Mouse (Mus musculus) neural tube, embryonic 13.5 days (tissue): ENCODE measurements around the gene Gm5460. TPM values are rescaled to one million over a fixed set of nuclear protein-coding genes. Genes with fewer than 3 reads are reported as not detected.
A peak's percentile ranks its signal among the peaks of the same experiment; 100 is the strongest.

Source experiments
- ATAC-seq: fragments of 200-750 bp; cut with Nextera tagmentation; 2 replicates; pipeline ENCODE4 v1.8.0; 2017; ENCODE audit warnings: low read depth, mild to moderate bottlenecking, moderate TSS enrichment, moderate library complexity
- H3K27ac ChIP-seq: fragments of 300-500 bp; sonication (generic); replicated peaks from 2 replicates; pipeline ENCODE4 v1.5.1; 2015; ENCODE audit warnings: moderate library complexity, mild to moderate bottlenecking, inconsistent platforms
- H3K27me3 ChIP-seq: fragments of 300-500 bp; sonication (generic); 2 replicates; pipeline ENCODE4 v1.6.1; 2015; ENCODE audit warnings: mild to moderate bottlenecking, inconsistent platforms
- H3K36me3 ChIP-seq: fragments of 300-500 bp; sonication (generic); 2 replicates; pipeline ENCODE4 v1.6.1; 2015; ENCODE audit warnings: mild to moderate bottlenecking, inconsistent platforms
- H3K4me1 ChIP-seq: fragments of 300-500 bp; sonication (generic); replicated peaks from 2 replicates; pipeline ENCODE4 v1.6.1; 2015; ENCODE audit warnings: inconsistent platforms
- H3K4me2 ChIP-seq: fragments of 300-500 bp; sonication (generic); 2 replicates; pipeline ENCODE4 v1.6.1; 2015; ENCODE audit warnings: inconsistent platforms, mild to moderate bottlenecking, moderate library complexity
- H3K4me3 ChIP-seq: fragments of 300-500 bp; sonication (generic); 2 replicates; pipeline ENCODE4 v1.5.1; 2015; ENCODE audit warnings: mild to moderate bottlenecking, inconsistent platforms
- H3K9ac ChIP-seq: fragments of 300-500 bp; sonication (generic); 2 replicates; pipeline ENCODE4 v1.6.1; 2015; ENCODE audit warnings: moderate library complexity, mild to moderate bottlenecking, inconsistent platforms
- H3K9me3 ChIP-seq: fragments of 300-500 bp; sonication (generic); 2 replicates; pipeline ENCODE4 v1.6.1; 2016; ENCODE audit warnings: inconsistent platforms
- WGBS: fragments of 180-500 bp; shearing (Covaris S2); methylation state at CpG from one replicate; pipeline ENCODE4 v1.1.7; 2015; 5-methylcytosine and 5-hydroxymethylcytosine counted together
- polyA plus RNA-seq: library from polyadenylated mRNA; unstranded; fragments of >200 nt; fragmentation: Nextera tagmentation; extraction: Ambion mirVana; gene quantifications from 2 replicates; pipeline ENCODE4 v1.2.1, GENCODE M21; 2015

Gene Gm5460
- polyA plus RNA-seq = not detected in 2 replicates

- WGBS = 90% methylated on average over 4 of the region's 4 CpGs
- Histone ChIP-seq H3K27me3 (no peaks in the 10 kb centered on the region), H3K4me1 (no peaks in the 10 kb centered on the region), H3K27ac (no peak within 1 kb of the TSS), H3K4me2 (no peak within 1 kb of the TSS), H3K4me3 (no peak within 1 kb of the TSS), H3K9ac (no peak within 1 kb of the TSS), H3K9me3 (no peaks in the 10 kb centered on the region), H3K36me3 (no peaks in the 10 kb centered on the region)
- ATAC-seq = no peak
These were observed at the start of gene Gm5460 for GRCm38 (mm10) chr14:34016381-34016780. TSS of gene Gm5460 (plus strand) at chr14:34016758.

- Histone ChIP-seq H3K27ac (no peak overlapping the region), H3K36me3 (no peaks in the 10 kb centered on the region), H3K9me3 (no peaks in the 10 kb centered on the region), H3K4me2 (no peak overlapping the region), H3K9ac (no peak overlapping the region), H3K4me1 (0 out of 2 replicates have a peak, but pooled peaks cover under 1% of the 10 kb centered on the region), H3K4me3 (no peak overlapping the region), H3K27me3 (peaks cover 2% of the 10 kb centered on the region; the same call in 1 of the 2 replicates)
- ATAC-seq = no peak
- WGBS = 54% methylated on average over 7 of the region's 7 CpGs
These were observed 43.9 kb upstream of the Gm5460 start for GRCm38 (mm10) chr14:33972679-33973078.

- Histone ChIP-seq H3K9ac (no peak overlapping the region), H3K4me1 (peaks cover 13% of the 10 kb centered on the region), H3K27me3 (peaks cover 15% of the 10 kb centered on the region), H3K27ac (no peak overlapping the region), H3K4me2 (no peak overlapping the region), H3K4me3 (no peak overlapping the region), H3K36me3 (no peaks in the 10 kb centered on the region), H3K9me3 (no peaks in the 10 kb centered on the region)
- ATAC-seq = no peak
- WGBS = 42% methylated on average over 5 of the region's 5 CpGs
These were observed 41.8 kb upstream of the Gm5460 start for GRCm38 (mm10) chr14:33974752-33975151.

GRCm38 (mm10) chr14:33977748-33978147, 38.8 kb upstream of the Gm5460 start:
- Histone ChIP-seq H3K9me3 (no peaks in the 10 kb centered on the region), H3K27ac (no peak overlapping the region), H3K4me3 (no peak overlapping the region), H3K27me3 (peaks cover 15% of the 10 kb centered on the region), H3K4me2 (peak overlapping the region; percentile 65), H3K9ac (no peak overlapping the region), H3K36me3 (no peaks in the 10 kb centered on the region), H3K4me1 (peaks cover 13% of the 10 kb centered on the region)
- WGBS = 39% methylated on average over 7 of the region's 7 CpGs
- no peak for ATAC-seq

GRCm38 (mm10) chr14:33978604-33979059, 37.9 kb upstream of the Gm5460 start, which contains the start of gene Zfp488:
TSS of gene Zfp488 (minus strand) at chr14:33978764.
- H3K4me1 ChIP-seq = peaks cover 13% of the 10 kb centered on the region
- peak; percentile 53; the same call in 1 of the 2 replicates for ATAC-seq
- 2% methylated on average over 25 of the region's 25 CpGs for WGBS
- H3K36me3 ChIP-seq = no peaks in the 10 kb centered on the region
- H3K27ac ChIP-seq = no peak within 1 kb of the TSS
- H3K9ac ChIP-seq = peak within 1 kb of the TSS; percentile 57
- H3K4me3 ChIP-seq = peak within 1 kb of the TSS; percentile 34
- H3K27me3 ChIP-seq = peaks cover 15% of the 10 kb centered on the region
- H3K9me3 ChIP-seq = no peaks in the 10 kb centered on the region
- peak within 1 kb of the TSS; percentile 65 for H3K4me2 ChIP-seq

GRCm38 (mm10) chr14:33989201-33989600, 27.4 kb upstream of the Gm5460 start:
- Histone ChIP-seq H3K9ac (no peak overlapping the region), H3K9me3 (no peaks in the 10 kb centered on the region), H3K4me3 (no peak overlapping the region), H3K27ac (no peak overlapping the region), H3K4me1 (no peaks in the 10 kb centered on the region), H3K4me2 (no peak overlapping the region), H3K36me3 (no peaks in the 10 kb centered on the region), H3K27me3 (no peaks in the 10 kb centered on the region)
- WGBS = 54% methylated on average over 3 of the region's 3 CpGs
- ATAC-seq = no peak

GRCm38 (mm10) chr14:33991971-33992370, 24.6 kb upstream of the Gm5460 start:
- Histone ChIP-seq H3K9ac (no peak overlapping the region), H3K4me1 (no peaks in the 10 kb centered on the region), H3K36me3 (no peaks in the 10 kb centered on the region), H3K4me2 (no peak overlapping the region), H3K4me3 (no peak overlapping the region), H3K27me3 (no peaks in the 10 kb centered on the region), H3K27ac (no peak overlapping the region), H3K9me3 (no peaks in the 10 kb centered on the region)
- ATAC-seq = no peak
- WGBS = 81% methylated on average over 4 of the region's 4 CpGs

GRCm38 (mm10) chr14:33993051-33993450, 23.5 kb upstream of the Gm5460 start:
- Histone ChIP-seq H3K9me3 (no peaks in the 10 kb centered on the region), H3K4me2 (no peak overlapping the region), H3K4me3 (no peak overlapping the region), H3K9ac (no peak overlapping the region), H3K36me3 (no peaks in the 10 kb centered on the region), H3K27ac (no peak overlapping the region), H3K27me3 (no peaks in the 10 kb centered on the region), H3K4me1 (no peaks in the 10 kb centered on the region)
- whole genome bisulfite sequencing = 91% methylated on average over 9 of the region's 9 CpGs
- ATAC-seq = no peak

GRCm38 (mm10) chr14:33993521-33994289, 22.9 kb upstream of the Gm5460 start:
- Histone ChIP-seq H3K4me3 (no peak overlapping the region), H3K4me2 (no peak overlapping the region), H3K36me3 (no peaks in the 10 kb centered on the region), H3K4me1 (no peaks in the 10 kb centered on the region), H3K27ac (no peak overlapping the region), H3K9me3 (no peaks in the 10 kb centered on the region), H3K27me3 (no peaks in the 10 kb centered on the region), H3K9ac (no peak overlapping the region)
- no peak for ATAC-seq
- 88% methylated on average over 6 of the region's 6 CpGs for WGBS

GRCm38 (mm10) chr14:33997427-33997826, 19.1 kb upstream of the Gm5460 start:
- Histone ChIP-seq H3K27ac (no peak overlapping the region), H3K9ac (no peak overlapping the region), H3K4me3 (no peak overlapping the region), H3K4me2 (no peak overlapping the region), H3K27me3 (no peaks in the 10 kb centered on the region), H3K4me1 (no peaks in the 10 kb centered on the region), H3K9me3 (no peaks in the 10 kb centered on the region), H3K36me3 (no peaks in the 10 kb centered on the region)
- WGBS = 77% methylated on average over 6 of the region's 6 CpGs
- ATAC-seq = no peak

- Histone ChIP-seq H3K36me3 (no peaks in the 10 kb centered on the region), H3K4me1 (no peaks in the 10 kb centered on the region), H3K4me3 (no peak overlapping the region), H3K4me2 (no peak overlapping the region), H3K9me3 (no peaks in the 10 kb centered on the region), H3K9ac (no peak overlapping the region), H3K27ac (no peak overlapping the region), H3K27me3 (no peaks in the 10 kb centered on the region)
- ATAC-seq = no peak
These were observed 16.5 kb upstream of the Gm5460 start for GRCm38 (mm10) chr14:34000076-34000475.

GRCm38 (mm10) chr14:34001445-34001844, 15.1 kb upstream of the Gm5460 start:
- Histone ChIP-seq H3K9me3 (no peaks in the 10 kb centered on the region), H3K27me3 (no peaks in the 10 kb centered on the region), H3K4me1 (no peaks in the 10 kb centered on the region), H3K36me3 (no peaks in the 10 kb centered on the region), H3K9ac (no peak overlapping the region), H3K4me3 (no peak overlapping the region), H3K4me2 (no peak overlapping the region), H3K27ac (no peak overlapping the region)
- ATAC-seq = no peak

GRCm38 (mm10) chr14:34002358-34002757, 14.2 kb upstream of the Gm5460 start:
- no peak for ATAC-seq
- H3K4me3 ChIP-seq = no peak overlapping the region
- no peak overlapping the region for H3K4me2 ChIP-seq
- H3K36me3 ChIP-seq = no peaks in the 10 kb centered on the region
- H3K27me3 ChIP-seq = no peaks in the 10 kb centered on the region
- H3K27ac ChIP-seq = no peak overlapping the region
- H3K9me3 ChIP-seq = no peaks in the 10 kb centered on the region
- H3K9ac ChIP-seq = no peak overlapping the region
- WGBS = 88% methylated on average over 5 of the region's 5 CpGs
- H3K4me1 ChIP-seq = no peaks in the 10 kb centered on the region
